Mouse (Mus musculus) forebrain, embryonic 15.5 days (tissue): ENCODE measurements around the gene Tceal1. TPM values are rescaled to one million over a fixed set of nuclear protein-coding genes. Genes with fewer than 3 reads are reported as not detected.

Experiments
- polyA plus RNA-seq: library from polyadenylated mRNA; unstranded; fragments of >200 nt; fragmentation: Nextera tagmentation; extraction: Ambion mirVana; gene quantifications from 2 replicates; pipeline ENCODE4 v1.2.1, GENCODE M21; 2015

Tceal1 gene
- polyA plus RNA-seq, 1 experiment from 2014 or later, result 20.2 TPM

Other genes with a start within 250 kb of the Tceal1 start
- not detected in 2 replicates for gene Kir3dl1, start 190.0 kb upstream of the Tceal1 start, polyA plus RNA-seq
- gene Kir3dl2, start 163.9 kb upstream of the Tceal1 start, polyA plus RNA-seq, result 0.17 and 0.25 TPM in 2 replicates
- gene Tceal3, start 117.1 kb upstream of the Tceal1 start, polyA plus RNA-seq, result 45.2 and 53.8 TPM in 2 replicates
- gene Morf4l2, start 35.7 kb downstream of the Tceal1 start, polyA plus RNA-seq, result 552 and 561 TPM in 2 replicates
- 0.17 TPM in 1 of 2 replicates, not detected in the other for gene Glra4, start 72.2 kb downstream of the Tceal1 start, polyA plus RNA-seq
- gene Plp1, start 114.7 kb downstream of the Tceal1 start, polyA plus RNA-seq, result 10.3 and 12.6 TPM in 2 replicates
- 10.8 and 12.3 TPM in 2 replicates for gene Rab9b, start 160.8 kb downstream of the Tceal1 start, polyA plus RNA-seq
- not detected in 2 replicates for gene H2bfm, start 219.3 kb downstream of the Tceal1 start, polyA plus RNA-seq